12 mouse cellular contexts compared by ENCODE assay signal in genomic region chr1:36937015-36937414, GRCm38 (mm10). TPM values are rescaled to one million over a fixed set of nuclear protein-coding genes. Genes with fewer than 3 reads are reported as not detected.
DNase-seq lines count a peak whose midpoint lies in the region; ATAC-seq and TF ChIP-seq lines count a peak whose summit lies in the region.
"Had no signal": no experiment of that assay in that cellular context is flagged by ENCODE, and none has a peak within 500 bp of the region (broad histone marks: within the 10 kb centered on the region; RNA-seq: fewer than 3 reads in every experiment).

No protein-coding gene starts in this region.

- no peak for TF ChIP-seq POLR2A in embryonic fibroblast, embryonic 13.5 days (IDR thresholded peaks at IDR 0.05; ENCODE audit: low read depth, low read length)

- H3K27ac ChIP-seq in kidney, postnatal 0 days, result no peak overlapping the region
- peak overlapping the region; percentile 27; the same call in 1 of the 2 replicates for H3K27ac ChIP-seq in embryonic fibroblast, embryonic 13.5 days (ENCODE audit: insufficient read depth, low read length)
- H3K27ac ChIP-seq in intestine, postnatal 0 days (ENCODE audit: low read depth, low read length), result no peak overlapping the region
- H3K27ac ChIP-seq in neural tube, embryonic 14.5 days (ENCODE audit: low read depth, low read length), result no peak overlapping the region

- H3K9ac ChIP-seq in kidney, postnatal 0 days (ENCODE audit: low read depth, low read length), result no peak overlapping the region
- H3K9ac ChIP-seq in intestine, postnatal 0 days (ENCODE audit: low read depth, low read length), result no peak overlapping the region
- H3K9ac ChIP-seq in neural tube, embryonic 14.5 days (replicated peaks; ENCODE audit: low read depth, low read length), result no peak overlapping the region

- no peaks in the 10 kb centered on the region for H3K36me3 ChIP-seq in kidney, postnatal 0 days (ENCODE audit: insufficient read depth, low read length)
- no peaks in the 10 kb centered on the region; the same call in 1 of the 2 replicates for H3K36me3 ChIP-seq in intestine, postnatal 0 days (ENCODE audit: control insufficient read depth, insufficient read depth)
- no peaks in the 10 kb centered on the region for H3K36me3 ChIP-seq in neural tube, embryonic 14.5 days (ENCODE audit: control insufficient read depth, insufficient read depth, low read length)

- WGBS in kidney, postnatal 0 days, result 55% methylated on average over 2 of the region's 2 CpGs
- whole genome bisulfite sequencing in intestine, postnatal 0 days, result 59% methylated on average over 2 of the region's 2 CpGs
- 92% methylated on average over 2 of the region's 2 CpGs for WGBS in neural tube, embryonic 14.5 days

- no peak for TF ChIP-seq CTCF in kidney, postnatal 0 days (IDR thresholded peaks at IDR 0.05; ENCODE audit: low read depth)
- TF ChIP-seq CTCF in embryonic fibroblast, embryonic 13.5 days (IDR thresholded peaks at IDR 0.05; ENCODE audit: borderline replicate concordance, insufficient read depth, low read length), result no peak
- TF ChIP-seq CTCF in intestine, postnatal 0 days (IDR thresholded peaks at IDR 0.05; ENCODE audit: low read depth), result no peak

- H3K4me2 ChIP-seq in kidney, postnatal 0 days (ENCODE audit: low read length), result peak overlapping the region; percentile 87; the same call in 1 of the 2 replicates
- peak overlapping the region; percentile 75 for H3K4me2 ChIP-seq in intestine, postnatal 0 days (replicated peaks; ENCODE audit: low read depth)
- peak overlapping the region; percentile 82 for H3K4me2 ChIP-seq in neural tube, embryonic 14.5 days (ENCODE audit: low read depth, low read length)

- DNase-seq in kidney, postnatal 0 days (ENCODE audit: low spot score), result no peak
- no peak for DNase-seq in kidney, adult 18-20 months
- DNase-seq in adrenal gland, adult 8-10 months, result no peak
- DNase-seq in lung, postnatal 10 days, result no peak
- DNase-seq: adrenal gland, postnatal 14 days; kidney, postnatal 4 days; lung, postnatal 4 days; thymus, postnatal 25 days had no signal

- peaks cover 5% of the 10 kb centered on the region; the same call in 1 of the 2 replicates for H3K4me1 ChIP-seq in kidney, postnatal 0 days (replicated peaks; ENCODE audit: insufficient read depth, low read length)
- no peaks in the 10 kb centered on the region for H3K4me1 ChIP-seq in embryonic fibroblast, embryonic 13.5 days (ENCODE audit: control insufficient read depth, insufficient read depth, low read length)
- H3K4me1 ChIP-seq in intestine, postnatal 0 days (replicated peaks; ENCODE audit: control insufficient read depth, insufficient read depth, low read length), result 0 out of 2 replicates have a peak, but pooled peaks cover 5% of the 10 kb centered on the region
- peaks cover 26% of the 10 kb centered on the region for H3K4me1 ChIP-seq in neural tube, embryonic 14.5 days (ENCODE audit: control insufficient read depth, insufficient read depth, low read length)

- no peaks in the 10 kb centered on the region for H3K27me3 ChIP-seq in kidney, postnatal 0 days (ENCODE audit: insufficient read depth, low read length)
- H3K27me3 ChIP-seq in intestine, postnatal 0 days (replicated peaks; ENCODE audit: control insufficient read depth, insufficient read depth, low read length), result no peaks in the 10 kb centered on the region
- no peaks in the 10 kb centered on the region for H3K27me3 ChIP-seq in neural tube, embryonic 14.5 days (ENCODE audit: control insufficient read depth, insufficient read depth, low read length)

- H3K9me3 ChIP-seq in kidney, postnatal 0 days (replicated peaks; ENCODE audit: low read length), result no peaks in the 10 kb centered on the region
- no peaks in the 10 kb centered on the region for H3K9me3 ChIP-seq in intestine, postnatal 0 days (ENCODE audit: control insufficient read depth)
- H3K9me3 ChIP-seq in neural tube, embryonic 14.5 days (ENCODE audit: control insufficient read depth, low read length), result no peaks in the 10 kb centered on the region

- ATAC-seq in kidney, postnatal 0 days (replicated peaks; ENCODE audit: low FRiP score, low read depth), result no peak
- no peak for ATAC-seq in intestine, postnatal 0 days
- ATAC-seq in neural tube, embryonic 14.5 days (ENCODE audit: low read depth), result no peak
- ATAC-seq in monocyte, adult 5-6 weeks (replicated peaks; ENCODE audit: insufficient number of reproducible peaks, low FRiP score, low TSS enrichment, poor library complexity, severe bottlenecking), result no peak

- H3K4me3 ChIP-seq in kidney, postnatal 0 days (replicated peaks; ENCODE audit: low read depth, low read length), result no peak overlapping the region
- no peak overlapping the region for H3K4me3 ChIP-seq in embryonic fibroblast, embryonic 13.5 days (ENCODE audit: insufficient read depth, low read length)
- 0 out of 2 replicates have a peak overlapping the region, but pooled peaks have one; percentile 7 for H3K4me3 ChIP-seq in intestine, postnatal 0 days (ENCODE audit: low read depth, low read length)
- H3K4me3 ChIP-seq in neural tube, embryonic 14.5 days (ENCODE audit: low read depth, low read length), result no peak overlapping the region

RNA-seq across cellular contexts. Expression of gene Tmem131, which starts 6.5 kb away (rescaled TPM):
- 9.0 and 9.2 TPM in 2 replicates for polyA plus RNA-seq in kidney, postnatal 0 days (2015; fragmentation: Nextera tagmentation; extraction: Ambion mirVana)
- polyA plus RNA-seq in embryonic fibroblast, embryonic 13.5 days (2011; ENCODE audit: insufficient read length, low read depth, missing spikeins), result 56.8 and 62.3 TPM in 2 replicates
- polyA plus RNA-seq in intestine, postnatal 0 days (2015; fragmentation: Nextera tagmentation; extraction: Ambion mirVana), result 10.6 TPM in 2 replicates
- 21.8 and 22.1 TPM in 2 replicates for polyA plus RNA-seq in neural tube, embryonic 14.5 days (2014; fragmentation: Nextera tagmentation; extraction: Ambion mirVana)
- total RNA-seq in monocyte, adult 5-6 weeks (2017), result 29.0 to 54.6 TPM (median 37.3 TPM) in 3 replicates
- 10 to 100 TPM; 38.4 to 51.7 (median 48.2) TPM for total RNA-seq in adrenal gland, adult 8-10 months (2022)
